Mouse (Mus musculus): ENCODE measurements around the gene H2-Q10. TPM values are rescaled to one million over a fixed set of nuclear protein-coding genes. Genes with fewer than 3 reads are reported as not detected.
"Not testable (repeated sequence)": the region's sequence is repeated elsewhere in the genome, so short reads cannot be mapped to it uniquely, and the experiment has no call there.

Gene H2-Q10
- 10 to 100 TPM; 14.2 to 25.0 (median 24.2) TPM for polyA plus RNA-seq (2017; shearing (Covaris generic))

- ATAC-seq: peak; percentile 61
Observed at GRCm38 (mm10) chr17:35469842-35470751, at the start of gene H2-Q10. H2-Q10 (plus strand) TSS chr17:35470089.

GRCm38 (mm10) chr17:35420206-35420810 is 49.6 kb upstream of the H2-Q10 start:
- not testable (repeated sequence) for ATAC-seq

- not testable (repeated sequence) for ATAC-seq
Observed at GRCm38 (mm10) chr17:35421331-35421730, 48.6 kb upstream of the H2-Q10 start.

- ATAC-seq: not testable (repeated sequence)
Observed at GRCm38 (mm10) chr17:35422360-35422759, 47.5 kb upstream of the H2-Q10 start.

- ATAC-seq: not testable (repeated sequence)
Observed at GRCm38 (mm10) chr17:35423131-35423810, 46.6 kb upstream of the H2-Q10 start.

GRCm38 (mm10) chr17:35424106-35424505 is 45.8 kb upstream of the H2-Q10 start:
- ATAC-seq: peak; percentile 3

- ATAC-seq: peak; percentile 91
Observed at GRCm38 (mm10) chr17:35424624-35425416, 45.1 kb upstream of the H2-Q10 start, which contains the start of gene H2-Q6. H2-Q6 (plus strand) TSS chr17:35424850.

GRCm38 (mm10) chr17:35425474-35425873 is 44.4 kb upstream of the H2-Q10 start:
- not testable (repeated sequence) for ATAC-seq

- ATAC-seq: not testable (repeated sequence)
Observed at GRCm38 (mm10) chr17:35428883-35429282, 41.0 kb upstream of the H2-Q10 start.

GRCm38 (mm10) chr17:35430671-35431070 is 39.2 kb upstream of the H2-Q10 start:
- ATAC-seq: not testable (repeated sequence)

- not testable (repeated sequence) for ATAC-seq
Observed at GRCm38 (mm10) chr17:35432167-35432566, 37.7 kb upstream of the H2-Q10 start.

- ATAC-seq: not testable (repeated sequence)
Observed at GRCm38 (mm10) chr17:35434836-35435235, 35.1 kb upstream of the H2-Q10 start.

- ATAC-seq: not testable (repeated sequence)
Observed at GRCm38 (mm10) chr17:35435577-35435976, 34.3 kb upstream of the H2-Q10 start.

GRCm38 (mm10) chr17:35437386-35437936 is 32.4 kb upstream of the H2-Q10 start:
- ATAC-seq: not testable (repeated sequence)

GRCm38 (mm10) chr17:35438395-35438794 is 31.5 kb upstream of the H2-Q10 start:
- ATAC-seq: not testable (repeated sequence)

GRCm38 (mm10) chr17:35438885-35439284 is 31.0 kb upstream of the H2-Q10 start, which contains the start of gene H2-Q7:
H2-Q7 (plus strand) TSS chr17:35439155.
- ATAC-seq: peak; percentile 98

GRCm38 (mm10) chr17:35439295-35439747 is 30.6 kb upstream of the H2-Q10 start:
- ATAC-seq: not testable (repeated sequence)

GRCm38 (mm10) chr17:35439925-35440645 is 29.8 kb upstream of the H2-Q10 start:
- ATAC-seq: not testable (repeated sequence)

- ATAC-seq: not testable (repeated sequence)
Observed at GRCm38 (mm10) chr17:35442376-35442775, 27.5 kb upstream of the H2-Q10 start.

GRCm38 (mm10) chr17:35444510-35444909 is 25.4 kb upstream of the H2-Q10 start:
- not testable (repeated sequence) for ATAC-seq

- not testable (repeated sequence) for ATAC-seq
Observed at GRCm38 (mm10) chr17:35458247-35458646, 11.6 kb upstream of the H2-Q10 start.

Data from inflammation-experienced regulatory T-cells, adult 6 months (primary cell).